ENCODE assay signal across 18 mouse cellular contexts in genomic region chr5:139948552-139948951, GRCm38 (mm10). TPM values are rescaled to one million over a fixed set of nuclear protein-coding genes. Genes with fewer than 3 reads are reported as not detected.
DNase-seq lines count a peak whose midpoint lies in the region; ATAC-seq and TF ChIP-seq lines count a peak whose summit lies in the region.
"Had no signal": no experiment of that assay in that cellular context is flagged by ENCODE, and none has a peak within 500 bp of the region (broad histone marks: within the 10 kb centered on the region; RNA-seq: fewer than 3 reads in every experiment).

No protein-coding gene starts in this region.

- no peak overlapping the region for H3K9ac ChIP-seq in neural tube, embryonic 12.5 days
- no peak overlapping the region for H3K9ac ChIP-seq in liver, postnatal 0 days (replicated peaks)
- H3K9ac ChIP-seq in midbrain, postnatal 0 days (replicated peaks; ENCODE audit: low read length, poor library complexity, severe bottlenecking), result no peak overlapping the region
- H3K9ac ChIP-seq: liver, embryonic 13.5 days; stomach, embryonic 15.5 days had no signal

- H3K36me3 ChIP-seq in neural tube, embryonic 12.5 days, result no peaks in the 10 kb centered on the region
- no peaks in the 10 kb centered on the region for H3K36me3 ChIP-seq in liver, postnatal 0 days (replicated peaks; ENCODE audit: insufficient read depth, low read length)
- H3K36me3 ChIP-seq in midbrain, postnatal 0 days (ENCODE audit: insufficient read depth, low read length), result no peaks in the 10 kb centered on the region
- H3K36me3 ChIP-seq: liver, embryonic 13.5 days; midbrain, embryonic 10.5 days; stomach, embryonic 15.5 days had no signal

- H3K27ac ChIP-seq in neural tube, embryonic 12.5 days, result no peak overlapping the region
- no peak overlapping the region for H3K27ac ChIP-seq in liver, postnatal 0 days (ENCODE audit: low read depth)
- no peak overlapping the region for H3K27ac ChIP-seq in midbrain, postnatal 0 days (ENCODE audit: low read depth, low read length)
- H3K27ac ChIP-seq: liver, embryonic 13.5 days; stomach, embryonic 15.5 days had no signal

- DNase-seq in neural tube, embryonic 10.5 days (ENCODE audit: extremely low spot score, low spot score), result no peak
- peak; percentile 90 to 92 for DNase-seq in cerebellum, adult 18-20 months
- no peak for DNase-seq in liver, postnatal 0 days
- DNase-seq in gastrocnemius, postnatal 14 days, result no peak
- no peak for DNase-seq in midbrain, postnatal 0 days (ENCODE audit: low spot score)
- DNase-seq: adrenal gland, adult 2 months; heart, postnatal 36 days; kidney, adult 11 months; kidney, postnatal 25 days; liver, embryonic 13.5 days; lung, postnatal 14 days had no signal

- 66% methylated on average over 4 of the region's 4 CpGs for WGBS in neural tube, embryonic 12.5 days
- WGBS in liver, postnatal 0 days (ENCODE audit: insufficient replicate concordance), result 82% methylated on average over 4 of the region's 4 CpGs
- WGBS in midbrain, postnatal 0 days, result 86% methylated on average over 4 of the region's 4 CpGs

- H3K4me1 ChIP-seq in neural tube, embryonic 12.5 days, result peaks cover 23% of the 10 kb centered on the region
- peaks cover 4% of the 10 kb centered on the region for H3K4me1 ChIP-seq in liver, postnatal 0 days (ENCODE audit: insufficient read depth)
- H3K4me1 ChIP-seq in midbrain, postnatal 0 days (ENCODE audit: insufficient read depth, low read length), result peaks cover 3% of the 10 kb centered on the region; the same call in 1 of the 2 replicates
- H3K4me1 ChIP-seq: liver, embryonic 13.5 days; stomach, embryonic 15.5 days had no signal

- no peak overlapping the region for H3K4me3 ChIP-seq in neural tube, embryonic 12.5 days
- no peak overlapping the region for H3K4me3 ChIP-seq in liver, postnatal 0 days (ENCODE audit: low read depth, low read length)
- H3K4me3 ChIP-seq in midbrain, postnatal 0 days (ENCODE audit: low read depth, low read length), result no peak overlapping the region
- H3K4me3 ChIP-seq: liver, embryonic 13.5 days; midbrain, embryonic 10.5 days; stomach, embryonic 15.5 days had no signal

- no peaks in the 10 kb centered on the region for H3K9me3 ChIP-seq in neural tube, embryonic 12.5 days
- H3K9me3 ChIP-seq in liver, postnatal 0 days (ENCODE audit: low read length), result no peaks in the 10 kb centered on the region
- H3K9me3 ChIP-seq in midbrain, postnatal 0 days (ENCODE audit: low read length), result no peaks in the 10 kb centered on the region
- H3K9me3 ChIP-seq: liver, embryonic 13.5 days; midbrain, embryonic 10.5 days; stomach, embryonic 15.5 days had no signal

- intact Hi-C loops in gastrocnemius, postnatal 14 days (cut with DNase I; ENCODE audit: low total_unique reads), result no loop called here

- no peaks in the 10 kb centered on the region; the same call in 1 of the 2 replicates for H3K27me3 ChIP-seq in neural tube, embryonic 12.5 days (replicated peaks)
- H3K27me3 ChIP-seq in liver, postnatal 0 days (ENCODE audit: insufficient read depth, low read length), result no peaks in the 10 kb centered on the region
- H3K27me3 ChIP-seq in midbrain, postnatal 0 days (ENCODE audit: insufficient read depth, low read length), result no peaks in the 10 kb centered on the region
- H3K27me3 ChIP-seq: Patski; stomach, embryonic 15.5 days had no signal

- ATAC-seq in neural tube, embryonic 12.5 days (ENCODE audit: low FRiP score, low read depth), result peak; percentile 15; the same call in 1 of the 2 replicates
- ATAC-seq in granulocyte monocyte progenitor cell, adult 5-6 weeks (replicated peaks; ENCODE audit: poor library complexity, severe bottlenecking), result 0 out of 2 replicates have a peak, but pooled peaks have one; percentile 9
- ATAC-seq in liver, postnatal 0 days, result no peak
- no peak for ATAC-seq in midbrain, postnatal 0 days (ENCODE audit: low FRiP score)
- ATAC-seq: Patski had no signal

- no peak for TF ChIP-seq EP300 in liver, postnatal 0 days (IDR thresholded peaks at IDR 0.05; ENCODE audit: low read depth)

- H3K4me2 ChIP-seq in neural tube, embryonic 12.5 days (replicated peaks), result no peak overlapping the region
- H3K4me2 ChIP-seq in liver, postnatal 0 days (ENCODE audit: low read depth, low read length), result no peak overlapping the region
- H3K4me2 ChIP-seq in midbrain, postnatal 0 days (ENCODE audit: low read depth, low read length, poor library complexity, severe bottlenecking), result no peak overlapping the region
- H3K4me2 ChIP-seq: heart, embryonic 11.5 days; liver, embryonic 13.5 days; stomach, embryonic 15.5 days had no signal

- no peak for TF ChIP-seq CTCF in liver, postnatal 0 days (IDR thresholded peaks at IDR 0.05; ENCODE audit: low read depth)
- no peak for TF ChIP-seq CTCF in midbrain, postnatal 0 days (IDR thresholded peaks at IDR 0.05)

RNA-seq across cellular contexts. Expression of gene Elfn1, which starts 40.8 kb away (rescaled TPM):
- polyA plus RNA-seq in neural tube, embryonic 12.5 days (2016; fragmentation: Nextera tagmentation; extraction: Ambion mirVana), result 2.6 TPM in 2 replicates
- not detected in 2 replicates for total RNA-seq in granulocyte monocyte progenitor cell, adult 5-6 weeks (2014; fragmentation: Nextera tagmentation)
- total RNA-seq in granulocyte monocyte progenitor cell, adult 5-6 weeks (2017), result not detected in 2 replicates
- not detected in 2 replicates for polyA plus RNA-seq in liver, postnatal 0 days (2015; fragmentation: Nextera tagmentation; extraction: Ambion mirVana)
- total RNA-seq in gastrocnemius, postnatal 14 days (2021), result under 1 TPM; 0.09 to 0.25 TPM
- 21.5 and 57.5 TPM in 2 replicates for total RNA-seq in midbrain, postnatal 0 days (2014; rRNA removed)
- polyA plus RNA-seq in midbrain, postnatal 0 days (2015; fragmentation: Nextera tagmentation; extraction: Ambion mirVana), result 3.1 and 3.7 TPM in 2 replicates
- total RNA-seq: gastrocnemius, adult 8-10 months had no signal

Comparison
In these comparisons a context has a peak if more than half of its experiments do, and no peak if none do; other contexts are left out.
1. ATAC-seq: peak in neural tube, embryonic 12.5 days (single experiment) and granulocyte monocyte progenitor cell, adult 5-6 weeks (single experiment); none in liver, postnatal 0 days (single experiment) and midbrain, postnatal 0 days (single experiment).
2. DNase-seq: peak in cerebellum, adult 18-20 months (2 of 2); none in neural tube, embryonic 10.5 days (single experiment), liver, postnatal 0 days (single experiment), gastrocnemius, postnatal 14 days (single experiment) and midbrain, postnatal 0 days (single experiment).
3. RNA of gene Elfn1, which starts 40.8 kb away (total RNA-seq): 21.5 to 57.5 TPM in midbrain, postnatal 0 days; 0.09 to 0.25 TPM in gastrocnemius, postnatal 14 days and not detected in granulocyte monocyte progenitor cell, adult 5-6 weeks; every median in the first group is over 10 times any median in the second.